Mouse (Mus musculus) heart, embryonic 14.5 days (tissue): ENCODE measurements around the gene Zcwpw1. TPM values are rescaled to one million over a fixed set of nuclear protein-coding genes. Genes with fewer than 3 reads are reported as not detected.
"Not testable (repeated sequence)": the region's sequence is repeated elsewhere in the genome, so short reads cannot be mapped to it uniquely, and the experiment has no call there.

ENCODE experiments used
- ATAC-seq: fragments of 200-750 bp; cut with Nextera tagmentation; 2 replicates; pipeline ENCODE4 v1.8.0; 2017; ENCODE audit warnings: low read depth, moderate TSS enrichment; ENCODE audit not compliant: insufficient number of reproducible peaks, insufficient read depth, low FRiP score
- H3K27ac ChIP-seq, 2 experiments: fragments of 200-500 bp in 1 of 2; fragments of 300-500 bp in 1 of 2; sonication (generic) in 1 of 2; replicated peaks in 1 of 2; 2 replicates each; pipeline ENCODE4 v1.5.1; 2012 to 2014; ENCODE audit warnings: low read depth in 2 of 2, low read length in 2 of 2, control low read depth in 1 of 2, mild to moderate bottlenecking in 1 of 2, mixed read lengths in 1 of 2; ENCODE audit not compliant: control insufficient read depth in 1 of 2, insufficient read depth in 1 of 2
- H3K27me3 ChIP-seq: fragments of 300-500 bp; sonication (generic); 2 replicates; pipeline ENCODE4 v1.6.1; 2014; ENCODE audit warnings: mild to moderate bottlenecking, low read length, control low read depth; ENCODE audit not compliant: control insufficient read depth, insufficient read depth
- H3K36me3 ChIP-seq: fragments of 300-500 bp; sonication (generic); 2 replicates; pipeline ENCODE4 v1.6.1; 2014; ENCODE audit warnings: mild to moderate bottlenecking, control low read depth, low read length, mixed read lengths; ENCODE audit not compliant: control insufficient read depth, insufficient read depth
- H3K4me1 ChIP-seq, 2 experiments: fragments of 200-500 bp in 1 of 2; fragments of 300-500 bp in 1 of 2; sonication (generic) in 1 of 2; 2 replicates each; pipeline ENCODE4 v1.6.1; 2012 to 2014; ENCODE audit warnings: low read length in 2 of 2, control low read depth in 1 of 2, mixed read lengths in 1 of 2; ENCODE audit not compliant: control insufficient read depth in 2 of 2, insufficient read depth in 2 of 2
- H3K4me2 ChIP-seq: fragments of 300-500 bp; sonication (generic); 2 replicates; pipeline ENCODE4 v1.6.1; 2014; ENCODE audit warnings: mild to moderate bottlenecking, low read length
- H3K4me3 ChIP-seq, 2 experiments: fragments of 200-500 bp in 1 of 2; fragments of 300-500 bp in 1 of 2; sonication (generic) in 1 of 2; 2 replicates each; pipeline ENCODE4 v1.5.1; 2012 to 2014; ENCODE audit warnings: low read length in 2 of 2, mild to moderate bottlenecking in 2 of 2, control low read depth in 1 of 2, low read depth in 1 of 2, moderate library complexity in 1 of 2; ENCODE audit not compliant: control insufficient read depth in 1 of 2, insufficient read depth in 1 of 2
- H3K9ac ChIP-seq: fragments of 300-500 bp; sonication (generic); 2 replicates; pipeline ENCODE4 v1.6.1; 2014; ENCODE audit warnings: mild to moderate bottlenecking, low read length
- H3K9me3 ChIP-seq: fragments of 300-500 bp; sonication (generic); 2 replicates; pipeline ENCODE4 v1.6.1; 2016; ENCODE audit warnings: low read length, control low read depth; ENCODE audit not compliant: control insufficient read depth
- WGBS: fragments of 180-500 bp; shearing (Covaris S2); extraction: QIAGEN DNeasy Blood & Tissue Kit; methylation state at CpG from one replicate; pipeline ENCODE4 v1.1.7; 2014; 5-methylcytosine and 5-hydroxymethylcytosine counted together
- polyA plus RNA-seq: library from polyadenylated mRNA; unstranded; fragments of >200 nt; fragmentation: Nextera tagmentation; extraction: Ambion mirVana; gene quantifications from 2 replicates; pipeline ENCODE4 v1.2.1, GENCODE M21; 2014

Zcwpw1 gene
- polyA plus RNA-seq, 1 experiment from 2014 or later, result 7.6 TPM

- peak overlapping the region; percentile 51 to 98; a peak in 3 of 4 replicates for H3K27ac ChIP-seq
- H3K4me3 ChIP-seq, result peak overlapping the region in 1 of 2 experiments; percentile 88; a peak in 2 of 4 replicates
- peaks cover 31 to 60% of the 10 kb centered on the region in 2 experiments for H3K4me1 ChIP-seq
- H3K9ac ChIP-seq, result peak overlapping the region; percentile 90
- ATAC-seq, result no peak
- 50% methylated on average over 6 of the region's 6 CpGs for WGBS
- peaks cover 45% of the 10 kb centered on the region for H3K36me3 ChIP-seq
- H3K4me2 ChIP-seq, result peak overlapping the region; percentile 99
- no peaks in the 10 kb centered on the region for H3K27me3 ChIP-seq
- no peaks in the 10 kb centered on the region for H3K9me3 ChIP-seq
These were observed 38.3 kb upstream of the Zcwpw1 start for GRCm38 (mm10) chr5:137749196-137749836.

- H3K9ac ChIP-seq, H3K9me3 ChIP-seq, ATAC-seq, H3K4me2 ChIP-seq, H3K27me3 ChIP-seq, H3K4me3 ChIP-seq: not testable (repeated sequence)
- H3K4me1 ChIP-seq, result peaks cover 31 to 60% of the 10 kb centered on the region in 2 experiments
- peak overlapping the region in 1 of 2 experiments; percentile 86; a peak in 2 of 4 replicates for H3K27ac ChIP-seq
- peaks cover 51% of the 10 kb centered on the region for H3K36me3 ChIP-seq
- WGBS, result 93% methylated on average over 6 of the region's 8 CpGs
These were observed 37.4 kb upstream of the Zcwpw1 start for GRCm38 (mm10) chr5:137750212-137750611.

- H3K27me3 ChIP-seq, result no peaks in the 10 kb centered on the region
- H3K9ac ChIP-seq, result peak overlapping the region; percentile 48; the same call in 1 of the 2 replicates
- peak overlapping the region; percentile 1; the same call in 1 of the 2 replicates for H3K4me2 ChIP-seq
- H3K4me3 ChIP-seq, result no peak overlapping the region
- H3K4me1 ChIP-seq, result peaks cover 35 to 67% of the 10 kb centered on the region in 2 experiments
- peaks cover 62% of the 10 kb centered on the region for H3K36me3 ChIP-seq
- ATAC-seq, result no peak
- H3K27ac ChIP-seq, result peak overlapping the region; percentile 73 to 86
- no peaks in the 10 kb centered on the region for H3K9me3 ChIP-seq
- WGBS, result 70% methylated on average over 13 of the region's 13 CpGs
These were observed 36.2 kb upstream of the Zcwpw1 start for GRCm38 (mm10) chr5:137751221-137751887.

- no peak for ATAC-seq
- Histone ChIP-seq H3K4me3 (no peak overlapping the region), H3K4me1 (peaks cover 38 to 71% of the 10 kb centered on the region in 2 experiments), H3K27me3 (no peaks in the 10 kb centered on the region), H3K27ac (peak overlapping the region in 1 of 2 experiments; percentile 86; a peak in 2 of 4 replicates), H3K9me3 (no peaks in the 10 kb centered on the region), H3K9ac (peak overlapping the region; percentile 48; the same call in 1 of the 2 replicates), H3K4me2 (peak overlapping the region; percentile 1; the same call in 1 of the 2 replicates), H3K36me3 (peaks cover 62% of the 10 kb centered on the region)
- WGBS, result 87% methylated on average over 6 of the region's 6 CpGs
These were observed 35.6 kb upstream of the Zcwpw1 start for GRCm38 (mm10) chr5:137751988-137752387.

GRCm38 (mm10) chr5:137753111-137753832, 34.3 kb upstream of the Zcwpw1 start:
- H3K36me3 ChIP-seq, result peaks cover 72% of the 10 kb centered on the region
- H3K4me1 ChIP-seq, result peaks cover 36 to 76% of the 10 kb centered on the region in 2 experiments
- H3K4me3 ChIP-seq, result no peak overlapping the region
- 52% methylated on average over 13 of the region's 13 CpGs for WGBS
- H3K4me2 ChIP-seq, result no peak overlapping the region
- H3K27ac ChIP-seq, result peak overlapping the region; percentile 28 to 38; a peak in 2 of 4 replicates
- no peaks in the 10 kb centered on the region for H3K9me3 ChIP-seq
- peak overlapping the region; percentile 51 for H3K9ac ChIP-seq
- ATAC-seq, result no peak
- H3K27me3 ChIP-seq, result no peaks in the 10 kb centered on the region

GRCm38 (mm10) chr5:137755425-137755824, 32.2 kb upstream of the Zcwpw1 start:
- H3K4me2 ChIP-seq, result no peak overlapping the region
- H3K4me1 ChIP-seq, result peaks cover 32 to 68% of the 10 kb centered on the region in 2 experiments
- peak overlapping the region; percentile 13 for H3K9ac ChIP-seq
- H3K9me3 ChIP-seq, result no peaks in the 10 kb centered on the region
- H3K27me3 ChIP-seq, result no peaks in the 10 kb centered on the region
- peak overlapping the region in 1 of 2 experiments; percentile 24; a peak in 1 of 4 replicates for H3K27ac ChIP-seq
- 85% methylated on average over 5 of the region's 5 CpGs for WGBS
- peaks cover 82% of the 10 kb centered on the region for H3K36me3 ChIP-seq
- H3K4me3 ChIP-seq, result no peak overlapping the region
- ATAC-seq, result no peak

GRCm38 (mm10) chr5:137756106-137756505, 31.5 kb upstream of the Zcwpw1 start:
- H3K4me1 ChIP-seq, result peaks cover 28 to 61% of the 10 kb centered on the region in 2 experiments
- WGBS, result 34% methylated on average over 3 of the region's 3 CpGs
- peak overlapping the region; percentile 13; the same call in 1 of the 2 replicates for H3K9ac ChIP-seq
- H3K4me3 ChIP-seq, result no peak overlapping the region
- 0 out of 4 replicates have a peak overlapping the region, but pooled peaks of 1 of the 2 experiments have one; percentile 24 for H3K27ac ChIP-seq
- no peak for ATAC-seq
- H3K27me3 ChIP-seq, result no peaks in the 10 kb centered on the region
- H3K36me3 ChIP-seq, result peaks cover 76% of the 10 kb centered on the region
- no peak overlapping the region for H3K4me2 ChIP-seq
- no peaks in the 10 kb centered on the region for H3K9me3 ChIP-seq
